Mouse (Mus musculus) ovary, postnatal 36 days (tissue): ENCODE data around the gene Aktip.

Experiments used
- DNase-seq: peaks from one replicate; pipeline ENCODE4 v3.0.0; 2022; ENCODE audit warnings: low spot score, mixed read lengths

The Aktip gene

DNA sequence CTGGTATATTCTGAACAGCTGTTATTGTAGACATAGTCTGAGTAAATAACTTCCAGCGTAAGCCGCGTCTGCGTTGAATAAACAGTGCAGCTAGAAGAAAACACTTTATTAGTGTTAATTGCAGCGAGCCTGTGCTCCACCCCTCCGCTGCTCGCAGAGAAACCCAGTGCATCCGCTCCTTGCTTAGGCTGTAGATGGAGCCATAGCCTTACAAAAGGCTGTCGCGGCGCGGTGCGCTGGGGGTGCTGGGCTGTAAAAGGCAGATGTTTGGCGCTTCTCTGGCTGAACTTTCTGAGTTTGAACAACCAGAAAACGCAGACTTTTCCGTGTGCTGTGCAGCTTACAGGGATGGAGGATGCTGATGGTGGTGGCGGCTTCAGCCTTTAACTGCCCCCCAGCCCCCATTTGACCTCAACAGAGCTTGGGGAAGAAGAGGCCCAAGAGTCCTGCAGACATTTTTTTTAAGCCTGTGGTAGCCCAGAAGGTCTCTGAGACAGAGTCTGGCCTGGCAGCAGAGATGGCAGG lies 8.9 kb downstream of the Aktip start:
- DNase-seq, result peak; percentile 67

GRCm38 (mm10) chr8:91188152-91188551 lies 11.6 kb downstream of the Aktip start:
- DNase-seq, result no peak

DNA sequence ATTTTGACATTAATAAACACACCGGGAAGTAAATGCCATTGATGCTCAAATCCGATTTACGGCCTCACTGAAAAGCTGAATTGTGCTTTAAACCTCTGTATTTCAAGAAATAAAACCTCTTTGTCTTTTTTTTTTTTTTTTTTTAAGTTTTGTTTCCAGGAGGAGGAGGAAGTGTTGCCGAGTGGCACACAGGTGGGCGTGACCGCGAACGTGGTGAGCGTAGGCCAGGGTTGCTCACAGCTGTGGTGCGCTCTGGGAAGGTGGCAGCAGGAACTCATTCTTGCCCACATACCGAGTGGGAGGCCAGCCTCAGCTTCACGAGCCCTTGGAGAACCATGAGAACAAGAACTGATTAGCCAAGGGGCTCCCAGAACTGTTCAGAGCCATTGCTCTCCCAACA lies 13.4 kb downstream of the Aktip start:
- DNase-seq, result no peak

DNA sequence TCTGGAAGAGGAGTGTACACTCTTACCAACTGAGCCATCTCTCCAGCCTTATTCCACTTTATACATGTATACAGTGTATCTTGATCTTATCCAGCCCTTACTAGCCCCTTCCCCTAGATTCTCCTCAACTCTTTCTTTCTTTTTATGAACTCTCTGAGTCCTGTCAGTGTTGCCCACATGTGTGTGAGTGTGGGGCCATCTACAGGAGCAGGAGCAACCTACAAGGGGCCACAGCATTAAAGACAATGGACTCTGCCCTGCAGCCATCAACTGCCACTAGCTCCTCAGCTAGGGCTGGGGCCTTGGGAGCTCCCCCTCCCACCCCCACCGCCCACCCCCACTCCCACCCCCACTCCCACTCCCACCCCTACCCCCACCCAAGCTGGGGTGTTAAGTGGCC lies 22.1 kb downstream of the Aktip start:
- DNase-seq, result no peak

DNA sequence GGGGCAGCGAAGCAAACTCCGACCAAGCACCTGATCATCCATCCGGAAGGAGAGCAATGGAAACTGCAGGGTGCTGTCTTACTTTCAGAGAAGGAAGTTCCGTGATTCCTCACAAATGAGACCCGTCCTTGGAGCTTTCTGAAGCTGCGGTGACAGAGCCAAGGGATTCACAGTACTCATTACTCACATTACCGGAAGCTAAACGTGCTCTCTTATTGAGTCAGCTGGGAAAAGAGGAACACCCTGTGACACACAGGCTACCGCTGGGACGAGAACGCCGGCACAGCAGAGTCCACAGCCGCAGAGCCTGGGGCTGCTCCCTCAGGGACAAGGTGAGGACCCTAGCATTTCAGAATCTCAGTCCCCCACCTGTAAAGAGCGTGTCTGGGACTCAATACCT lies 23.6 kb downstream of the Aktip start:
- no peak for DNase-seq

GRCm38 (mm10) chr8:91171605-91172004 lies 28.2 kb downstream of the Aktip start:
- no peak for DNase-seq

GRCm38 (mm10) chr8:91170914-91171313 lies 28.9 kb downstream of the Aktip start:
- DNase-seq, result no peak

DNA sequence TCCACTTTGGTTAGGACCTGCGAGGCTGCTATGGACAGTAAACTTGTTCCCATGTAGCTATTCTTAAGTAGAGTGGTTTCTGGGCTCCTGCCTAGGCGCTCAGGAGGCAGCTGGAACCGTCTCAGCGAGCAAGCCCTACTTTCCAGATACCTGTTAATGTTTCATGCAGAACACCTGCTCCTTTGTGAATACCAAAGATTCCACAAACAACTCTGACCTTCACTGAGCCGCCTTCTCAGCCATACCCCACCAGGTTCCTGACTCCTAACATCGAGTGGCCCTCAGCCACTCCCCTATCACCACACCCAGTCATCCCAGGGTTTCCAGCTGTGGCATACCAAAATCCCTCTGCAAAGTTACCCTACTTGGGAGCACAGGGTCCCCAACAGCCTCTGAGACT lies 29.6 kb downstream of the Aktip start:
- DNase-seq, result no peak

DNA sequence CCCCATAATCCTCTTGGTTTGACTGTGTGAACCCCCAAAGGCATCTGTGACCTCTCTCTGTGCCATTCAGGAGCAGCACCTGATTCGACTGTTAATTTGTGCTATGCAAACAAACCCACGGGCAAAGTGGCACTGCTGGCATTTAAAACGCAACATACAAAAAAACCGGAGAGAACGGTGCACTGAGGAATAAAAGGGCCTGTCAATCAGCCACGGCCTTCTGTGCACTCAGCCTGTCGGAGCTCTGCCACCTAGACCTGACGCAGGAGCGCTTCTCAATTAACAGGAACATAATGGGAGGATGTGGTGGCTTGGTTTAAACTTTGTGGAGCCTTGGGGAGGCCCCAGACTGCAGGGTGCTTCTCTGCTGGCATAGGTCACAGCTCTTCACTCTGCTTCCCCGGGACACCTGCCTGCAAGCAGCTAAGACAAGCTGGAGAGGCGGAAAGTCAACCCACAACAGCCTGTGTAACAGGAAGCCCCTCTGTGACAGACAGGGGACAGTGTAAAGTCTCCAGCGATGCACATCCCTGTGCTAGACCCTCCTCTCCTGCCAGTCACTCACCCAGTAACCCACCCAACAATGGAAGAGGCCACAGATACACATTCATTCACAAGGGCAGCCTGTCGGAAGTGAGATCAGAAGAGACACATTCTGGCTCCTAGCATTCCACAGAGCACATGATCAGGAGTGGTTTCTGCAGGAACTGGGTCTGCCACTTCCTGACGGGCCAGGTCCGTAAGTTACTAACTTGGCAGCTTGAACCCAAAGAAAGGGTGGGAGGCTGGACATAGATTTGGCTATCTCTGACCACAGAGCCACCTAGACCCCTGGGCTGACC lies 39.6 kb downstream of the Aktip start:
- no peak for DNase-seq

- DNase-seq, result no peak
Measured at GRCm38 (mm10) chr8:91158617-91159016, 41.2 kb downstream of the Aktip start.

DNA sequence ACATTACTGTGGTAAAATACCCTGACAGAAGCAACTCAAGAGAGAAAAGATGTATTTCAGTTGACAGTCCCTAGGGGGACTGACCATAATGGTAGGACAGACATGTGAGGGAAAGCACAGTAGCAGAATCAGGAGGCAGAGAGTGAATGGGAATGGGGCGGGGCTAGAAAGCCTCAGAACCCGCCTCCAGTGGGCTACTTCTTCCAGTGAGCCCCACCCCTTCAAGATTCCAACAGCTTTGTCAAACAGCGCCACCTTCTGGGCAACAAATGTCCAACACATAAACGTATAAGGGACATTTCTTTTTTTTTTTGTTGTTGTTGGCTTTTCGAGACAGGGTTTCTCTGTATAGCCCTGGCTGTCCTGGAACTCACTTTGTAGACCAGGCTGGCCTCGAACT lies 45.2 kb downstream of the Aktip start:
- no peak for DNase-seq

DNA sequence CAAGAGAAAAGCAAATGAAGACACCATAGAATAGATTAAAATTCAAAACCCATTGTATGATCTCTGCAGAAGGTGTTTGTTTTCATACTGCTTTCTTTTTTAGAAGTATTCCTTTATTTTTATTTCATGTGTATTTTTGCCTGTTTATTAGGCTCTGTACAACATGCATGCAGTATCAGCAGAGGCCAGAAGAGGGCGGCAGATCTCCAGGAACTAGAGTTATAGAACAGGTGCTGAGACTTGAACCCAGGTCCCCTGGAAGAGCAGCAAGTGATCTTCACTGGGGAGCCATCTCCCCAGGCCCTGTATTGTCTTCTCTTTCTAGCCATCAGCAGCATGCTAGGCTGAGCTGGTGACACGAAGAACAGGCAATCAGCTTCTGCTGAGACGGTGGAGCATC lies 45.9 kb downstream of the Aktip start:
- no peak for DNase-seq

DNA sequence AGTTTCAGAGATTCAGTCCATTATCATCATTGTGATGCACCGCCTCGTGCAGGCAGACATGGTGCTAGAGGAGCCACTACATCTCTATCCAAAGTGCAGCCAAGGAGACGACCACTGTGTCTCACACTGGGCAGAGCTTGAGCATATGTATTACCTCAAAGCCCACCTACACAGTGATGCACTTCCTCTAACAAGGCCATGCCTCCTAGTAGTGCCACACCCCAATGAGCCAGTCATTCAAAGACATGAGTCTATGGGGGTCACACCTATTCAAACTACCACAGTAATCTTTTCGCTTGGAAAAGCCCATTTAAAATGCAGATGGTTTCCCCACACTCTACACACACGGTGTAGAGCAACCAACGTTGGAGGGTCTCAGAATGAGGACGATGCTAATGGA lies 48.2 kb downstream of the Aktip start:
- DNase-seq, result no peak

GRCm38 (mm10) chr8:91149298-91149697 lies 50.5 kb downstream of the Aktip start:
- DNase-seq, result no peak

DNA sequence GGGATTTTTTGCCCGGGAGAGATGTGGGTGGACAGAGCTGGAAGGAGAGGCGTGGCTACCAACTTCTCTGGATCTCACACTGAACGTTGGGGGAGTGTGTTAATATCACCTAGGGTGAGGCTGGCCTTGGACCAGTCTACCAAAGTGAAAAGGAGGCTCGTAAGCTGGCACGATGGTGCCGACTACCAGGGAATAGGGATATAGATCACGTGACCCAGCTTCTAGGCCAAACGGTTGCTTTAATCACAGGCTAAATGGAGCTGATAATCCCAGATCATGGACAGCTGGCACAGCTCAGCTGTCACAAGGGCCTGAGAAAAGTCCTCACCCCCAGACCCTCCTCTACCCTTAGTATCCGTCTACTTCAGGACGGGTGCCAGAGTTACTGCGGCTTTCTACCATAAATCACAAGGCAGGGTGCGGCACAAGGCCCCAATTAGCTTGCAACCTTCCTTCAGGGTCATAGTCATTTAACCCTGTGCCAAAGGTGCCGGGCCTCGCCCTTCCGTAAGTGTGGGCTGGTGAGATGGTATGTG lies 51.1 kb downstream of the Aktip start:
- peak; percentile 25 for DNase-seq

DNA sequence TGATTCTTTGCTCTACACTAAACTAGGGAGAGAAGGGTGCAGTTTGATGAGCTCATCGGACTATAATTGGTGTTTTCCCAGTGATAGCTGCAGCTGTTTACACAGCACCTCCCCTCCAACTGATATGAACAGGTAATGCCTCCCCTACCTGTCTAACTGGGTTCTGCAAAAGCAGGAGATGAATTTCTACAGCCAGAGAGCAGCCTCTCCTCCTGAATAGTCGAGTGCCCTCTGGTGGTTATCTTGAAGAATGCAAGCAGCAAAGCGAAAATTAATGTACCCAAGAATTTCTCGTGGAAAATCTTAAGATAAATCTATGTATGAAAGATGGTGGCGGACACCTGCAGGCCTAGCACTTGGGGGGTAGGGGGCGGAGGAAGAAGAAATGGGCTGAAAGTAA lies 52.1 kb downstream of the Aktip start:
- no peak for DNase-seq

DNA sequence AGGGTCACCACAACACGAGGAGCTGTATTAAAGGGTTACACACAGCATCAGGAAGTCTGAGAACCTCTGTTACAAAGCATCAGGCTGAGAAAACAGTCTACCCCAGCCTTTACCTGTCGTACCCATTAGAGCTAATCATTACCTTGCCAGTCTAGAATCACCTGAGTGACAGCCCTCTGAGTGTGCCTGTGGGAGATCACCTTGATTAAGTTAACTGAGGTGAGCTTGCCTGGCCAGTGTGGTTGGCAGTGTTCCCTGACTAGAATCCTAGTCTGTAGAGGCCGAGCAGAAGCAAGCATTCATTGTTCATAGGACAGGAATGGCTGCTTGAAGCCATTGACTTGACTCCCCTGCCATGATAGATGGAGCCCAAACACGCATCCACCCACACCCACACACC lies 58.9 kb downstream of the Aktip start:
- no peak for DNase-seq

- no peak for DNase-seq
Measured at GRCm38 (mm10) chr8:91135308-91136181, 64.2 kb downstream of the Aktip start.

GRCm38 (mm10) chr8:91134659-91135058 lies 65.1 kb downstream of the Aktip start:
- no peak for DNase-seq

DNA sequence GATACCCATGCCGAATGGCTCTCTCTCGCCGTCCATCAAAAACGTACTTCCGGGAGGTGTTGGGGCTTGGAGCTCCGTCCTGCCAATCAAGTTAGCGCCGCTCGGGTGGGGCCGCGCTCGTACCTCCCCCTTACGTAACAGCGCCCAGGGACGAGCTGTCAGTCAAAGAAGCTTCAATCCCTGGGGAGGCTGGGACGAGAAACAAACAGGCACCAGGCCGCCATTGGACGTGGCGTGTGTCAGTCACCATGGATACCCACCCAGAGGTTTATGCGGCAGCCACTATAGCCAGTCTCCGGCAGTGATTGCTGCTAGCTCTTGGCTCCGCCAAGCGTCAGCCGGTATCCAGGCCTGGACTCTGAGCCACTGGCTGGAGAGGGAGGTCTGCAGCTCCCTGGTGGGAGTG lies 65.7 kb downstream of the Aktip start:
- DNase-seq, result peak; percentile 98

DNA sequence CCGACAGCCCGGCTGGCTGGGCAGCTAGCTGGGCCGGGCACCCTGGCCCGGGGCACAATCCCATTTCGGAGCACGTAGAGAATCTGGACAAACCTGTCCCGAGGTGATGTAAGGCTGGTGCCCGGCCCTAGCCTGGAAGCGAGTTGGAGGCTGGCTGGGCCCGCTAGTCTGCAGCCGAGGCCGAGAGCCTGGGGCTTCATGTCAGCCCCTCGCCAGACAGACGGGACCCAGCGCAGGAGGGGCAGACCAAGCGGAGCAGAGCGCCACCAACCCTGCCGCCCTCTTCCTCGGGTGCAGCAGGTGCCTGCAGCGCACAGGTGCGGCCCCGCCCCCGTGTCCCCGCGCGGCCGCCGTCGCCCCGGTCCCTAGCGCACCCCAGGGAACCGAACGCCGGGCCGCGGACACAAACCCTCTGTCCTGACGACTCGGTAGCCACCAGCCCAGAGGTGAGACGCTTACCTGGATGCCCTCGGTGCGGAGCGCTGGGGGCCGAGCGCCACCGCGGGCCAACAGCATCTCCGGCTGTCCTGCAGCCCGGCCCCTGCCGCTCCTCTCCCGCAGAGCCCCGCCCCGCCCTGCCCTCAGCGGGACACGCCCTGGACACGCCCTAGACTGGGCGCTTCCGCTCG lies 66.2 kb downstream of the Aktip start:
- no peak for DNase-seq

DNA sequence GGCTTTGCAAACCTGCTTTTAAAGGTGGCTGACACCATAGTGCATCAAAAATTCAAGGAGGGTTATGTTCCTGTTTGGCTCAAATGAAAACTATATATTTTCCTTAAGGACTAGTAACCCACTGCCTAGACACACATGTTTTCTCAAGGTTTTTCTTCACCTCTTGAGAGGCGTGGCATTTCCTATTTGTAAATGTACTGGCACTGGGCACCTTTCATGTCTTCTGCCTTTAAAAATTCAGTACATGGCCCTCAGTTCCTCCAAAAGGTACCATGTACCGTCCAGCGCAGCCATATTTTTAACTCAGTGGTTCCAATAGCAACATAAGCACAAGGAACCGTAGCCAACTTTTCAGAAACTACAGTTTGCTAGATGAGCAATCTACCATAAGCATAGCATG lies 67.0 kb downstream of the Aktip start:
- DNase-seq, result no peak
